Mouse (Mus musculus) liver, embryonic 12.5 days (tissue): ENCODE measurements around the gene Tmem256. TPM values are rescaled to one million over a fixed set of nuclear protein-coding genes. Genes with fewer than 3 reads are reported as not detected.
A peak's percentile ranks its signal among the peaks of the same experiment; 100 is the strongest.

Experiments
- ATAC-seq: fragments of 200-750 bp; cut with Nextera tagmentation; 2 replicates; pipeline ENCODE4 v1.8.0; 2017; ENCODE audit warnings: moderate number of reproducible peaks, mild to moderate bottlenecking, moderate library complexity
- H3K27ac ChIP-seq: fragments of 300-500 bp; sonication (generic); 2 replicates; pipeline ENCODE4 v1.5.1; 2016; ENCODE audit warnings: mild to moderate bottlenecking
- H3K27me3 ChIP-seq: fragments of 300-500 bp; sonication (generic); replicated peaks from 2 replicates; pipeline ENCODE4 v1.6.1; 2016; ENCODE audit warnings: mild to moderate bottlenecking, moderate library complexity
- H3K36me3 ChIP-seq: fragments of 300-500 bp; sonication (generic); 2 replicates; pipeline ENCODE4 v1.6.1; 2016; ENCODE audit warnings: mild to moderate bottlenecking, moderate library complexity
- H3K4me1 ChIP-seq: fragments of 300-500 bp; sonication (generic); 2 replicates; pipeline ENCODE4 v1.6.1; 2016
- H3K4me2 ChIP-seq: fragments of 300-500 bp; sonication (generic); 2 replicates; pipeline ENCODE4 v1.6.1; 2016; ENCODE audit warnings: mild to moderate bottlenecking, moderate library complexity
- H3K4me3 ChIP-seq: fragments of 300-500 bp; sonication (generic); 2 replicates; pipeline ENCODE4 v1.5.1; 2016; ENCODE audit warnings: mild to moderate bottlenecking, moderate library complexity
- H3K9ac ChIP-seq: fragments of 300-500 bp; sonication (generic); 2 replicates; pipeline ENCODE4 v1.6.1; 2016; ENCODE audit warnings: mild to moderate bottlenecking, moderate library complexity
- H3K9me3 ChIP-seq: fragments of 300-500 bp; sonication (generic); replicated peaks from 2 replicates; pipeline ENCODE4 v1.6.1; 2016; ENCODE audit warnings: mild to moderate bottlenecking, moderate library complexity
- WGBS: fragments of 180-500 bp; shearing (Covaris S2); methylation state at CpG from one replicate; pipeline ENCODE4 v1.1.7; 2016; ENCODE audit not compliant: insufficient replicate concordance; 5-methylcytosine and 5-hydroxymethylcytosine counted together
- polyA plus RNA-seq: library from polyadenylated mRNA; unstranded; fragments of >200 nt; fragmentation: Nextera tagmentation; extraction: Ambion mirVana; gene quantifications from 2 replicates; pipeline ENCODE4 v1.2.1, GENCODE M21; 2016

The Tmem256 gene
- polyA plus RNA-seq, 1 experiment from 2014 or later = 338 TPM

DNA sequence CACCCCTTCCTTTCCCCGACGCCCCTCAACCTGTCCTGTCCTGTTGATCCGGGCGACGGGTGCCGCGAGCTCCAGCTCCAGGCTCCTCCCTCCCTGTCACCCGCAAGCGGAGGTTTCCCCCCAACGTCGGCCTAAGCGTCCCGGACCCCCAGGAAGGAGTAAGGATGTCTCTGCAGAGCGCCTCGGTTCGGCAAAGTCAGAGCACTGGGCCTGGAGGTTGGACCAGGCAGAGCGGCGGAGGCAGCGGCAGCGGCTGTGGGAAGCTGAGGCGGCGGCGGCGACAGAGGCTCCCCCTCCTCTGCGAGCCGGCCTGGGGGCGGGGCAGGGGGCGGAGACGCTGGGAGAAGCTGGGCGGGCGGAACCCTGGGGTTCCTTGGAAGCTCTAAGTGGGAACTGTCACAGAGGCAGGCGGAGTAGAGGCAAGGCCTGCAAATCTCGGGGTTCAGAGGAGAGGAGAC lies 35.6 kb upstream of the Tmem256 start:
- Histone ChIP-seq H3K36me3 (no peaks in the 10 kb centered on the region), H3K4me3 (peak overlapping the region; percentile 57), H3K4me1 (peaks cover 53% of the 10 kb centered on the region), H3K27me3 (peaks cover 100% of the 10 kb centered on the region), H3K9me3 (0 out of 2 replicates have a peak, but pooled peaks cover 5% of the 10 kb centered on the region), H3K27ac (no peak overlapping the region), H3K4me2 (peak overlapping the region; percentile 70), H3K9ac (peak overlapping the region; percentile 57)
- 0 out of 2 replicates have a peak, but pooled peaks have one; percentile 33 for ATAC-seq
- under 1% methylated on average over 33 of the region's 33 CpGs for WGBS

DNA sequence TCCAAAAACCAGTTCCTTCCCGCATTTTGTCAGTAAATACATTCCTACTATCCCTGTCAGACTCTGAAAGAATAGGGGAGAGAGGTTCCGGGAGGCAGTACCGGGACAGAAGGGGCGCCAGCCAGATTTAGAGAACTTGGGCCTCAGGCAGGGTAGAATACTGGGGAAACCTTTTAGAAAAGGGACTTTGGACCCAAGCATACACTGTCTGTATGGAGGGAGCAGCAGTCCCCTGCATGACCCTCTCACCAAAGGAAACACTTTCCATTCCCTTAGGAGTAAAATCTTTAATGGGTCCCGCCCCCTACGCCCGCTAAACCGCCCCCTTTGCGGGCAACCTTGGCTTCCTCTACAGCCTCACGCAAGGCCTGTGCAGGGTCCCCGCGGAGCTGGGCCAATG lies 35.0 kb upstream of the Tmem256 start:
- Histone ChIP-seq H3K9ac (peak overlapping the region; percentile 53), H3K4me1 (peaks cover 53% of the 10 kb centered on the region), H3K27ac (no peak overlapping the region), H3K27me3 (peaks cover 98% of the 10 kb centered on the region), H3K9me3 (0 out of 2 replicates have a peak, but pooled peaks cover 5% of the 10 kb centered on the region), H3K36me3 (no peaks in the 10 kb centered on the region), H3K4me2 (peak overlapping the region; percentile 70), H3K4me3 (peak overlapping the region; percentile 57)
- WGBS = 4% methylated on average over 12 of the region's 12 CpGs
- peak; percentile 31 for ATAC-seq

DNA sequence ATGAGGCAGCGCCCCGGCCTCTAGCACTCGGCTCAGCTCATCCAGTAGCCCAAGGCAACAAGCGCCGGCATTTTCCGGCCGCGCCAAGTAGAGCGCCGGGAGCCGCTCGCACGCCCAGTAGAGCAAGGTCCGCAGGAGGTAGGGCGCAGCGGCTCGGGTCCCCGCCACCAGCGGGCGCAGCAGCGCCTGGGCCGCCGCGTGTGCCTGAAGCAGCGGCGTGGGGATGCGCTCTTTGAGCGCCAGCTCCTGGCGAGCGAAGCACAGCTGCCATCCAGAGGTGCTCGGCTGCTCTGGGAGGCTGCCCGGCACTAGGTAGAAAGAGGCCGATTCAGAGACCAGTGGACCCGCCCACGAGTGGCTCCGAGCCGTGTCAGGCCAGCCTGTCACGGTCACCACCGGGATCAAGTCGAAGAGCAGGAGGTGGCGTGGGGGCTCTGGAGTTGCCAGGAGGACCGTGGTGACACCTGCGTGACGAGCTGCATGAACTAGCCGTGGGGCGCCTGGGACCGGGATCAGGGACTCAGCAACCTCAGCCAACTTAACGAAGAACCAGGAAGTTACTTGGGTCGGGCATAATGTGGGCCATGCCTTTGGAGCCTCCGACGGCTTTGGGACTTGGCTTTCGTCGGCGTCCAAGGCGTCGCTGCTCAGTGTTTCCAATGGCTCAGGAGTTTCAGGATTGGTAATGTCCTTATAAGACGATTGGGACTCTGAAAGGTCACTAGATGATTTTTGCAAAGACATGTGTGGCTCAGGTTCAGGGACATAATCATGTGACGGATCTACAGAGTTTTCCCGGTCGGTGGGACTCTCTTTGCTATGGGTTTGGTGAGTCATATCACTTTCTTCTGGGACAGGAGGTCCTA lies 34.3 kb upstream of the Tmem256 start:
- WGBS = 3% methylated on average over 60 of the region's 60 CpGs
- H3K36me3 ChIP-seq = no peaks in the 10 kb centered on the region
- peaks cover 91% of the 10 kb centered on the region for H3K27me3 ChIP-seq
- peaks cover 53% of the 10 kb centered on the region for H3K4me1 ChIP-seq
- H3K27ac ChIP-seq = peak overlapping the region; percentile 17; the same call in 1 of the 2 replicates
- H3K9ac ChIP-seq = peak overlapping the region; percentile 53
- 0 out of 2 replicates have a peak, but pooled peaks cover 5% of the 10 kb centered on the region for H3K9me3 ChIP-seq
- peak overlapping the region; percentile 57 for H3K4me3 ChIP-seq
- peak overlapping the region; percentile 70 for H3K4me2 ChIP-seq
- peak; percentile 78 for ATAC-seq

DNA sequence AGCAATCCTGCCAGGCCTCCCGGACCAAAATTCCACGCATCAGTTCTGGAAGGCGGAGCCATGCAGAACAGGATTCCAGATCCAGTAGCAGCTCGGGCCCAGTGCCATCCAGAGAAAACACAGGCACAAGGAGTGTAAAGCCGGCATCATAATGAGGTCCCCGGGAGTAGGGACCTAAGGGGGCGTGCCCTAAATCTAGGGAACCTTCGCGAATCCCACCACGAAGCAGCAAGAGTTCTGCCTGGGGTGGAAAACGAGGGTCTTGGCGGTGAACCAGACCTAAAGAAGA lies 33.7 kb upstream of the Tmem256 start:
- H3K4me1 ChIP-seq = peaks cover 53% of the 10 kb centered on the region
- H3K27me3 ChIP-seq = peaks cover 86% of the 10 kb centered on the region
- WGBS = 15% methylated on average over 12 of the region's 12 CpGs
- H3K4me3 ChIP-seq = peak overlapping the region; percentile 57; the same call in 1 of the 2 replicates
- ATAC-seq = no peak
- H3K27ac ChIP-seq = no peak overlapping the region
- no peaks in the 10 kb centered on the region for H3K36me3 ChIP-seq
- 0 out of 2 replicates have a peak, but pooled peaks cover 5% of the 10 kb centered on the region for H3K9me3 ChIP-seq
- no peak overlapping the region for H3K9ac ChIP-seq
- peak overlapping the region; percentile 70 for H3K4me2 ChIP-seq

DNA sequence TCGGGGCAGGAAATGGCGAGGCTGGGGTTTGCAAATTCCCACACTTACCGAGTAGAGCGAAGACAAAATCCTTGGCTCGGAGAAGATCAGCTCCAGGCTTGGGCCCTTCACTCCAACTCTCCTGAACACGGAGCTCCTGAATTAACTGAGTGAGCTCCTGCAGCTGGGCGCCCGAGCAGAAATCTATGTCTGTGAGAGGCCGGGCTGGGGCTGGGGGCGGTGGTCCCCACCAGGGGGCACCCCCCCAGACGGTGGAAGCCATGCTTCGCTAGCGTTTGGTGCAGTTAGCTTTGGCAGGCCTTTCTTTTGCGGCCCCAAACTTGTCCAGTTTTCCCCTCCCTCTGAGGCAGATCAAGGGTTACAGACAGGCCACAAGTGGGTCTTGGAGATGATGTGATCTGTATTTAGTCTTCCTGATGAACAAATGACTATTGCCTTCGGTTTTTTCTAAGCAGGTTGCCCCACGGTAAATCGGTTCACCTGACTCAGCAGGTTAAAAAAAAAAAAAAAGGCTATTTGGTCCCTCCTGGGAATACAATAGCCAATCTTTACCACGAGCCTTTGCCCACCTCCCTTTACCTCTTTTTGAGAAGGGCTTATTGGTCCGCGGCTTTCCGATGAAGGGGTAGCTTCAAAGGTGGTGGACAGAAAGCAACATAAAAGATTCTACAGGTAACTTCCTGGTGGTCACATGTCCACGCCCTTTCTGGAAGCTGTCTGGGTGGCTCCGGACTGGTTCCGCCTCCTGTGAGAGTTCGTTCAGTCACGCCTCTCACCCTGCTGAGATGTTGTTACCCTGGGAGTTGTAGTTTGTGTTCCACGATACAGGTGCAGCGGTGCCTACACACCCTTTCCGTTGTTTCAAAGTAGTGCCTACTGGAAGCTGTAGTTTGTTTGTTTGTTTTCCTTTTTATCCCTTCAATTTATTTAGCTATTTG lies 33.1 kb upstream of the Tmem256 start, which contains the start of gene Tmem102:
TSS of gene Tmem102 (minus strand) at position 653 of the 938 bp plus-strand sequence.
- Histone ChIP-seq H3K9ac (no peak within 1 kb of the TSS), H3K4me3 (peak within 1 kb of the TSS; percentile 57; the same call in 1 of the 2 replicates), H3K9me3 (0 out of 2 replicates have a peak, but pooled peaks cover 5% of the 10 kb centered on the region), H3K36me3 (no peaks in the 10 kb centered on the region), H3K27me3 (peaks cover 80% of the 10 kb centered on the region), H3K27ac (no peak within 1 kb of the TSS), H3K4me2 (peak within 1 kb of the TSS; percentile 70), H3K4me1 (peaks cover 48% of the 10 kb centered on the region)
- no peak for ATAC-seq
- 18% methylated on average over 29 of the region's 29 CpGs for WGBS

DNA sequence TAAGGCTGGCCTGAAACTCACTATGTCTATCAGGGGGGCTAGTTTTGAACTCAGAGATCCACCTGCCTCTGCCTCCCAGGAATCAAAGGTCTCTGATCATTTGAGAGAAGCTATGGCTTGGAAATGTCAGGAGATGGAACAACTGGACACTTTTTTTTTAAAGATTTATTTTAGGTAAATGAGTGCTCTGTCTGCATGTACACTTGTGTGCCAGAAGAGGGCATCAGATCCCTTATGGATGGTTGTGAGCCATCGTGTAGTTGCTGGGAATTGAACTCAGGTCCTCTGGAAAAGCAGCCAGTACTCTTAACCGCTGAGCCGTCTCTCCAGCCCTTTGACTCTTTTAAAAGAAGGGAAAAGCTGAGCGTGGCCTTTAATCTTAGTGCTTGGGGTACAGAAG lies 31.9 kb upstream of the Tmem256 start:
- Histone ChIP-seq H3K9ac (no peak overlapping the region), H3K4me3 (no peak overlapping the region), H3K36me3 (no peaks in the 10 kb centered on the region), H3K4me1 (peaks cover 37% of the 10 kb centered on the region), H3K27me3 (peaks cover 80% of the 10 kb centered on the region), H3K4me2 (no peak overlapping the region), H3K27ac (no peak overlapping the region), H3K9me3 (0 out of 2 replicates have a peak, but pooled peaks cover 5% of the 10 kb centered on the region)
- 66% methylated on average over 4 of the region's 4 CpGs for WGBS
- ATAC-seq = no peak

DNA sequence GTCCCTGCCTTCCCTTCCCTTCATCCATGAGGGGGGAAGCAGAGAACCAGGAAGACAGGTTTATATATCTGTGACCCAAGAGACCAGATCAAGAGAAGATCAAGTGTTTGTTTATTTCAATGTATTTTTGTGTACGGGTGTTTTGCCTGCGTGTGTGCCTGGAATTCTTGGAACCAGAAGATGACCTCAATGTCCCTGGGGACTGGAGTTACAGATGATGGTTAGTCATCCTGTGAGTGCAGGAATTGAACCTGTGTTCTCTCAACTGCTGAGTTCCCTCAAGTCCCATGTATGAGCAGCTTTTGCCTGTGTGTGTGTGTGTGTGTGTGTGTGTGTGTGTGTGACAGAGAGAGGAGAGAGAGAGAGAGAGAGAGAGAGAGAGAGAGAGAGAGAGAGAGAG lies 30.7 kb upstream of the Tmem256 start:
- H3K27me3 ChIP-seq = peaks cover 79% of the 10 kb centered on the region
- H3K36me3 ChIP-seq = no peaks in the 10 kb centered on the region
- no peak overlapping the region for H3K4me2 ChIP-seq
- 71% methylated on average over 2 of the region's 2 CpGs for WGBS
- peaks cover 25% of the 10 kb centered on the region for H3K4me1 ChIP-seq
- H3K4me3 ChIP-seq = no peak overlapping the region
- no peak for ATAC-seq
- H3K9ac ChIP-seq = no peak overlapping the region
- 0 out of 2 replicates have a peak, but pooled peaks cover 5% of the 10 kb centered on the region for H3K9me3 ChIP-seq
- H3K27ac ChIP-seq = no peak overlapping the region

DNA sequence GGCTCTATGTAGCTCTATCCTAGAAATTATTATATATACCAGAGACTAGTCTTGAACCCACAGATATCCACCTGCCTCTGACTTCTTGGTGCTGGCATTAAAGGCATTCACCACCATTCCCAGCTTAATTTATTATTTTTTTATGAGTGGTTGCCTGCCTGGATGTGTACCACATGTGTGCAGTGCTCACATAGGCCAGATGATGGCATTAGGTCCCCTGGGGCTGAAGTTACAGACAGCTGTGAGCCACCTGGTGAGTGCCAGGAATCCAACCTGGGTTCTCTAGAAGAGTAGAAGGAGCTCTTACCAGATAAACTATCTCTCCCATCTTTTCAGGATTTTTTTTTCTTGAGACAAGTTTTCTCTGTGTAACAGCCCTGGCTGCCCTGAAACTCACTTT lies 28.0 kb upstream of the Tmem256 start:
- Histone ChIP-seq H3K27ac (no peak overlapping the region), H3K9ac (no peak overlapping the region), H3K4me3 (no peak overlapping the region), H3K27me3 (peaks cover 73% of the 10 kb centered on the region), H3K4me1 (no peaks in the 10 kb centered on the region), H3K9me3 (0 out of 2 replicates have a peak, but pooled peaks cover 5% of the 10 kb centered on the region), H3K4me2 (no peak overlapping the region), H3K36me3 (no peaks in the 10 kb centered on the region)
- no peak for ATAC-seq

DNA sequence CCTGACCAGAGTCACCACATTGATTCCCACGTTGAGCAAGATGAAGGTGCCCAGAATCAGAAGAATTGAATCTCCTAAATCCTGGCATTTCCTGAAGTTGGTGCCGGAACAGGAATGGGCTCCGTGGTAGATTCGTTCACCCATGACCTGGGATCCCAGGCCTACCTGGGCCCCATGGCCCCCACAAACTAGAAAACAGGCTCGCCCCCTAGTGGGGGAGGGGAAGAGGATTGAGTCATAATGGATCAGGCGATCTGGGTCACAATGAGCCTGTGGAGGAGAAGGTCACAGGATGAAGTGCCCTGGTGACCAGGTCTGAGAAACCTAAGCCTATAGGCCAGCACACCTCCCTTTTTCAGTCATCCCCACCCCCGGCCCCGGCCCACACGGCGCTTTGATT lies 23.2 kb upstream of the Tmem256 start, which contains the start of gene Gm39566:
TSS of gene Gm39566 (minus strand) at position 144 of the 400 bp plus-strand sequence.
- ATAC-seq = no peak
- Histone ChIP-seq H3K9me3 (no peaks in the 10 kb centered on the region), H3K27me3 (peaks cover 66% of the 10 kb centered on the region), H3K9ac (no peak within 1 kb of the TSS), H3K4me1 (no peaks in the 10 kb centered on the region), H3K4me3 (no peak within 1 kb of the TSS), H3K36me3 (no peaks in the 10 kb centered on the region), H3K4me2 (no peak within 1 kb of the TSS), H3K27ac (no peak within 1 kb of the TSS)
- 56% methylated on average over 10 of the region's 10 CpGs for WGBS

DNA sequence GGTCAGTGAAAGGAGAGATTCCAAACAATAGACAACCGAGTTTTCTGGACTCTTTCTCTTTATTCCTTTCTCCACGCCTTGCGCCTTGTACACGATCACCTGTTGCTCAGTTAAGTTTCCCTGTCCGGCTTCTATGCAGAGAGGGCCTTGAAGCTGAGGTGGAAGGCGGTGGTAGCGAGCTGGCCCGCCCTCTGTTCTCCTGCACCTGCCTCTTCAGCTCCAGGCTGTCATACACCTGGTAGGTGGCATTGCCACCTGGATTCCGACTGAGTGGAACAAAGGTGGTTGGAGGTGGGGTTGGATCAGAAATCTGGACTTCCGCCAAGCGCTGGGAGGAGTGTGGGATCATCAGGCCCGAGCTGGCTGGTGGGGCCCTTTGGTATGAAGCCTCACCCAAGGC lies 21.8 kb upstream of the Tmem256 start:
- Histone ChIP-seq H3K36me3 (no peaks in the 10 kb centered on the region), H3K9me3 (no peaks in the 10 kb centered on the region), H3K9ac (no peak overlapping the region), H3K27me3 (peaks cover 52% of the 10 kb centered on the region), H3K4me2 (no peak overlapping the region), H3K27ac (no peak overlapping the region), H3K4me1 (no peaks in the 10 kb centered on the region), H3K4me3 (no peak overlapping the region)
- 83% methylated on average over 12 of the region's 12 CpGs for WGBS
- ATAC-seq = no peak

DNA sequence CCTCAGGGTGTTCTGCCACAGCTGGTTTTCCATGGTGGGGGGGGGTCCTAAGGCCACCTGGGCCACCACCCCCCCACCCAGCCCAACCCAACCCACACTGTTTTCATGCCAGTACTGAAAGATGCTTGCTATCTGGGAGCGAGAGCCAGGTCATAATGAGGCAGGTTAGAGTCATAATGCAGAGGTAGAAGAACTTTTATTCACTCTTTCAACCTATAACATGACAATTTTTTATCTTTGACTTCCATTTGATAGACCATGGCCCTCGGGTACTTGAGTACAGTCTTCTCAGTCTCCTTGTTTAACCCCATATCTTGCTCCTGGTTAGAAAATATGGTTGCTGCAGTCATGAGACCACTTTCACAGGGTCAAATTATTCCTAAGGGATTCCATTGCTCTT lies 19.9 kb upstream of the Tmem256 start, which contains the start of gene Spem2:
TSS of gene Spem2 (minus strand) at position 101 of the 400 bp plus-strand sequence.
- no peak for ATAC-seq
- H3K27me3 ChIP-seq = peaks cover 35% of the 10 kb centered on the region
- no peak within 1 kb of the TSS for H3K27ac ChIP-seq
- no peaks in the 10 kb centered on the region for H3K4me1 ChIP-seq
- H3K4me3 ChIP-seq = no peak within 1 kb of the TSS
- 67% methylated on average over 2 of the region's 2 CpGs for WGBS
- no peaks in the 10 kb centered on the region for H3K36me3 ChIP-seq
- no peaks in the 10 kb centered on the region for H3K9me3 ChIP-seq
- no peak within 1 kb of the TSS for H3K9ac ChIP-seq
- no peak within 1 kb of the TSS for H3K4me2 ChIP-seq
